Mouse (Mus musculus) right cerebral cortex, postnatal 10 days (tissue): ENCODE data around the gene Fkbp9.
A peak's percentile ranks its signal among the peaks of the same experiment; 100 is the strongest.

ENCODE experiments used
- DNase-seq, 2 experiments: peaks; one replicate each; pipeline ENCODE4 v3.0.0; 2021; ENCODE audit warnings: low spot score in 2 of 2

Gene Fkbp9

DNA sequence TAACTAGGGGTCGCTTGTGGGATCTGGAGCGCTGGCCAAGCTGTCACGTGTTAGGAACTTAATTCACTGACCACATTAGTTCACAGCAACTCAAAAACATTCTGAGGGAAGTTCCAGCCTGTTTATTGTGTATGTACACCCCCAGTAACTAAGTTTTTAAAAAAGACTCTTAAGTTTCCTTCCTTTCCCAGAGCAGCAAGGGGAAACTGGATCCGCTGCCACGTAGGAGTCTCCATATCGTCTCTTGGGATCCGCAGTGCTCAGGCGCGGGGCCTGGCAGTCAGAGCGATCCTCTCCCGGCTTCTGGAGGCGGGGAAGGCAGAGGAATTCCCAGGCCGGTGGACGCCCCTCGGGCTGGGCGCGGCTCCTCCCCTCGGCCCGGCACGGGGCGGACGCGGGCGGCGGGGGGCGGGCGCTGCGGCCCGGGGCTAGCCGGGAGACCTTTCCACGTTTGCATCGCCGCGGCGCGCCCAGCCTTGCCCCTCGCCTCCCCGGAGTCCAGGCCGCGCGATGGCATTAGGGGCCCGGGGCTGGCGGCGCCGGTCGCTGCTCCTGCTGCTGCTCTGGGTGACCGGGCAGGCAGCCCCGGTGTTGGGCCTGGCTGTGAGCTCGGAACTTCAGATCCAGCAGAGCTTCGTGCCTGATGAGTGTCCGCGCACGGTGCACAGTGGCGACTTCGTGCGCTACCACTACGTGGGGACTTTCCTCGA lies at the start of gene Fkbp9:
TSS of gene Fkbp9 (plus strand) at position 363 of the 710 bp plus-strand sequence.
- peak; percentile 67 to 74 for DNase-seq

DNA sequence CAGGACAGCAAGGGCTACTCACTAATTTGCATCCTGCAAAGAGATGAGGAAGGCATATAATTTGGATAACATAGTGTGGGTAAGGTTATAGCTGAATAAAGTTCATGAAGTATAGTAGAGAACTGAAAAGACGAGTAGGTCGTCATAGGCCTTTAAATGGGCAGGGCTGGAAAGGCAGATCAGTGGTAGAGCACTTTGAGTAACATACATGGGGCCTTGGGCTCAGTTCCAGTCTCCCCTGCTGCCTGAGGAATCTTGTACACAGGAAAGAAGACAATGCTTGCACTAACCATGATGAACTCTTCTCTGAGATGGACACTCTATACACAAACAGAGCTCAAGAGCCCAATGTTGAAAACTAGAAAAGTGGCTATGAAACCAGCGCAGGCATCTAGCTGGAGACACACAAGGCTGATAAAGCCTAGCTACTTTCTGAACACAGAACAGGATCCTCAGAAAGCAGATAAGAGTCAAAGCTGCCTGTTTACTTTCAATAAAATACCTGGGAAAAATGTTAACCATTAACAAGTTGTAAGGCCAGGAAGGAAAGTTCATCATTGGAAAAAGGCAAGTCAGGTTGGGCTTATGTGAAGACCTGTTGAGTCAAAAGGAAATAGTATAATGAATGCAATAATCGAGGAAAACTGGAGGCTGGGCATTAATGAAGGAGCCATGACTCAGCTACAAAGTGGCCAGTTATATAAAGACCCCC lies 48.1 kb upstream of the Fkbp9 start:
- no peak for DNase-seq

DNA sequence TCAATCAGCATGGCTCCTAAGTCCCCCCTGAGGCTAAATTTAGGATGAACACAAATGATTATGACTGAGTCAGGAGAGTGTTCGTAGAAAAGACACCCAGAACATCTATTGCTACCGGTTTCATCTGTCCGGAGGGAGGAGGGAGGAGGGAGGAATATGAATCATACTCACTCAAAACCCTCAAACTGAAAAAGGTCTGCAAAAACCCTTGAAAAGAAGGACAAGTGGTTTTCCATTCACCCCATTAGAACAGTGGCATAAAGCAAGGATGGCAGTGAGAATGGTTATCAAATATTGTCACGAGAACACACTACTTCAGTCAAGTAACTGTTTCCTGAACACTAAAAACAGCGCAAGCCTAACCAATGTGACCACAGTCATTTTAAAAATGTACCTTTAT lies 46.8 kb upstream of the Fkbp9 start:
- DNase-seq = no peak

DNA sequence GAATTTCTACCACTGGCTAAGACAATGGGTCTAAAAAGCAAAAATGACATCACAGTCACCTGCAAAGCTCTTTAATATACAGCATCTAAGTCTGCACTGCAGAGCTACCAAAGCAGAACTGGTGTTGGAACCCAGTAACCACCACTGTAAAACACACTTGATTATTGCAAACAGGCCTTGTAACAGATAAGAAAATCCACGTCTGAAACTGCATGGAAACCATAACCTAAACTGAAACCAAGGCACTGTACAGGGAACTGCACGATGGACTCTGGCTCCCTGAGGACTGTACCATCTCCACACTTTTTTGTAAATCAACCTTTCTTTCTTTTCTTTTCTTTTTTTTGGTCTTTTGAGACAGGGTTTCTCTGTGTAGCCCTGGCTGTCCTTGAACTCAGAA lies 44.2 kb upstream of the Fkbp9 start:
- DNase-seq = no peak

DNA sequence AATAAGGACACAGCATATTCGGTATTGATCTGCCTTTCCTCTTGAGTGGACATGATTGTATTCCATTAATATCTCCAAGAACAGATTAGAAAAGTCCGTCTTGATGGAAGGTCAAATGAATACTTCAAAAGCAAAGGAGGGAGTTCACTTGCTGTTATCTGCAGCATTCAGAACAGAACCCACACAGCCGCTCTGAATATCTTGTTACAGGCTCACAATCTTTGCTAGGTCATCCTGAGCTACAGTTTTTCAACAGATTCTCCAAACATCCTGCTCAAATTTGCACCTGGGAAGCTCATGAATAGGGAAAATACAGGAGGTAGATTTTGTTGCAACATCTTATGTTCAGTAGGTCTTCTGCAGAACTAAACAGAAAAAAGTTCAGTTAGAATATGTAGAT lies 42.5 kb upstream of the Fkbp9 start:
- no peak for DNase-seq

DNA sequence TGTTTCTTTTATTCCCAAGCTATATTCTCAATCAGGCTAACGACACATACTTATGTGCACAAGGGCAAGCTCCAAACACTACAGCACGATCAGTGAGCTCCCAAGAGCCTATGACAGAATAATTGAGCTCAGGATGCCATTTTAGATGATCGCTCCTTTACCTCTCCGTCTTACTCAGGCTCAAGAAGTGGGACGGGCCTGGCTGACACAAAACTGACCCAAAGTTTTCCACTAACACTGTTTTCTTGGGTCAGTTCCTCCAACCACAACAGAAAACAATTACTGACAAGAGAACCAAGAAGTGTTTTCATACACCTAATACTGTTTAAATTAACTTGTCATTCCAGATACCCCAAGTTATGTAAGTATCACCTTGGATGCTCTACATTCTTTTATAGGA lies 37.0 kb upstream of the Fkbp9 start:
- no peak for DNase-seq

DNA sequence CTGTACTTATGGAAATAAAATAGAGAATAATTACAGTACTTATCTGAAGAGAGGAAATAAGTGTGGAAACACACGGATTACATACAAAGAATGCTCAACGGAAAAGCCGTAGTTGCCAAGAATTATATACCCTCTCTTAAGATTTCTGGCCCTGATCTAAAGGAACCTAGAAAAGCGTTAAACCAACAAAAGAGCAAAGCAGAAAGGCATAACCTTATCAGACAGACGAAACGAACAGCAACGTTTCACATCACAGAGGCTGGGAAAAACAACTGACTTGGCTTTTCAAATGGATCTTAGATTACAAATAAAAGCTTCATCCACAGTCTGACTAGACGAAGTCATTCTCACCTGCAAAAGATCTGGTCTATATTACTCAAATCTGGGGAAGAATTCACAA lies 35.6 kb upstream of the Fkbp9 start:
- no peak for DNase-seq

DNA sequence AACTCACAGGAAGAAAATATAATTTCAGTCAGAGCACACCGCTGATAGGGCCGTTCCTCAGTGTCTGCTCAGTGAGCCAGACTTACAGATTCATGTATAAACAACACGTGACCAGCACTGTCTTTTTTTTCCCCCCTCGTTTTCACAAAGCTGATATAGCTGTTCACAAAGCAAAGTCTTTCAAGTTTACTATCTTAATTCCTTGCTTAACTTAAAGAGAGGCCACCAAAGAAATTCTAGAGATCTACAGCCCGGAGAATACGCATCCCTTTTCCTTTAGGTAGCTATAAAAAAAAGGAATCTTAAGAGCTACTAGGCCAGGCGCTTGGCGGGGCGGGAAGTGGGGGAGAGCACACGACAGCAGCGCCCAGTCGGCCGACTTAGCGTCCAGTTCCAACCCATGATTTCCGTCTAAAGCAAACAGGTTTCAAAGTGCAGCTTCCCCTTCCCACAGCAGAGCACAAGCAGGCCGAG lies 35.2 kb upstream of the Fkbp9 start:
- DNase-seq = peak; percentile 45 to 47

DNA sequence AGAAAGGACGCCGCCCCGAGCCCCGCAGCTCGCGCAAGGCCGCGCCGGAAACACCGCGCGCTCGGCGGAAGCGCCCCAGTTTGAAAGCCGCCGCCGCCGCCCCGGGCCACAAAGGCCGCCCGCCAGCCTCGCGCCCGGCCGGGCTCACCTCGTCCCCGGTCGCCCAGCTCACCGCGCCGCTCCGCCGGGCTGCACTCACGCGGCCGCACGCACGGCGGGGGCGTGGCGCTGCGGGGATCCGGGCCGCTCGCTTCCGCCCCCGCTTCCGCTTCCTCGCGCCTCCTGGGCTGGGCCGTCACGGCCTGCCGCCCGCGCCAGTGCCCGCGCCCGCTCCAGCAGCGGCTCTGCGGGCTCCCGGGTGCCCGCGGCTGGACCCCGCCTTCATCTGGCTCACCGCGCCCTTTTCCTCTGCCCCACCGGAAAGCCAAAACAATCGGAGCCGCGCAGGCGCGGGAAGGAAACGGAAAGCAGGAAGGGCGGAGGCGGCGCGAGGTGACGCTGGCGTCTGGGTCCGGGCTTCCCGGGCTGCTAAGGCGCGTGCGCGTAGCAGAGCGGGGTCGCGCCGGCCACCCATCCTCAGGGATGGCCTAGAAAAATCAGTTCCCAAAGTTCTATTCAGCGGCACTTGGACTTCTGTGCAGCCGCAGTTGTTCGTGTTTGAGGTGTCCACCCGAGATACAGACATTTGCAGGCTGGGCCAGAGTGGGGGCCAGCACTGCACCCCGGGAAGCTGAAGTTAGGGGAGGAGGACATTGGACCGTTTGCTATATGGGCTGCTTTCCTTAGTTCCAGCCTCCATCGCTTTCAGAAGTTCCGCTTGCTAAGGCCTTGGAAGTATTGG lies 34.3 kb upstream of the Fkbp9 start, which contains the start of gene Kbtbd2:
TSS of gene Kbtbd2 (minus strand) at position 503 of the 841 bp plus-strand sequence.
- DNase-seq = peak; percentile 96 to 97

DNA sequence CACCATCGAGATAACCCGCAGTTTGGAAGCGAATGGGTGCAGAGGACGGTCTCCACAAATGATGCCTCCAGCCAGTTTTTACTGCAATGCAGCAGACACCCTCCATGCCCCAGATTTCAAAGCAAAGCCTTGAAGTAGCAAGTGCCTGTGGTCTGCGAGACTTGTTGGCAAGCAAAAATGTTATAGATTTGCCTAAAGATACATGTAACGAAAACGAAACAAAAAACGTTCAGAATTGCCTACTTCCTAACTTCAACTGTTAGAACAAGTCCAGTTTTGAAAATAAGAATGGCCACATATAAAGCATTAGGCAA lies 33.8 kb upstream of the Fkbp9 start:
- no peak for DNase-seq

DNA sequence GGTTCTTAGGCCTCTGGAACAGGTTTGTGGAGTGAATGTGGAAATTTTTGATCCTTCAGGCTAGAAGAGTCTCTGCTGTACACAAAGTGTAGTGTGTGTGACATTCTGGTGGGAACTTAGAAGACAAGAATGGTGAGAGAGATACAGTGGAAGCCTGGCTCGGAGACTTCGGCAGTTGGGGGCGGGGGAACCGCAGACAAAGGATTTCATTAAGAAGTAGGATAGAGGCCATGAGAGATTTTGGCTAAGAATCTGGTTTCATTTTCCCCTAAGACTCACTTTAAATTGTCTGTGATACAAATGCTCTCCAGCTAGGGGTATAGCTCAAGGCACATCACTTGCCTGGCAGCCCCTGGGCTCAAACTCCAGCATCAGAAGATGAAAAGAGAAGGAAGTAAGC lies 26.8 kb upstream of the Fkbp9 start:
- no peak for DNase-seq

DNA sequence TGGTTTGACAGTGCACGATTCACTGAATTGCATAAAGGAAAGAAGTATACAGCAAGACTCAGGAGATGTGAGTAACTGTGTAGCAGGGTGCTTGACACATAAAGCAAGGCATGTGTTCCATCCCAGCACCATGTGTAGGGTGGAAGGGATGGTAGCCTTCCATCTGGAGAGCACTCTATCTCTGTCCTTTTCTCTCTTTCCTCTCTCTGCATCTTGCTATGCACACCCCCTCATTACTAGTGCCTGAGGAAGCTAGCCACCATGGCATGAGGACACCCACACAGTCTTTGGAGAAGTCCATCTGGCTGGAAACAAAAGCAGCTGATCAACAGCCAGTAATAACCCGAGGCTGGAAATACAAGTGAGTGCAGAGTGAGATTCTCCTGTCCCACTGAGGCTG lies 25.7 kb upstream of the Fkbp9 start:
- DNase-seq = peak; percentile 25 to 38

DNA sequence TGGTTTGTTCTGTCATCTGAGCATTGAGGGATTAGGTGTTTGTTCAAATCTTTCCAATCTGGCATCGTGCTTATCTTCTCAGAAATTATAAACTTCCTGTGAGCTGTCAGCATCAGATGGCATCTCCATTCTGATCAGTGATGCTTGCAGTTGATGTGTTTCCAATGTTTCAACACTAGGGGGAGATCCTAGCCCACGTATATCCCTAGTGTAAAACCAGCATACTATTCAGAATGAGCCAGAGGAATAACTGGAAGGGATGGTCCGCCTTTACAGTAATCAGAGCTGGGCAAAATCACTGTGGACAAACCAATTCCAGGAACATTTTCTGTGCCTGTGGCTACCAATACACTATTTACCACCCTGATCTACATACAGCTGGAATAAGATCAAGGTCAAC lies 23.2 kb upstream of the Fkbp9 start:
- peak; percentile 62 to 64 for DNase-seq

DNA sequence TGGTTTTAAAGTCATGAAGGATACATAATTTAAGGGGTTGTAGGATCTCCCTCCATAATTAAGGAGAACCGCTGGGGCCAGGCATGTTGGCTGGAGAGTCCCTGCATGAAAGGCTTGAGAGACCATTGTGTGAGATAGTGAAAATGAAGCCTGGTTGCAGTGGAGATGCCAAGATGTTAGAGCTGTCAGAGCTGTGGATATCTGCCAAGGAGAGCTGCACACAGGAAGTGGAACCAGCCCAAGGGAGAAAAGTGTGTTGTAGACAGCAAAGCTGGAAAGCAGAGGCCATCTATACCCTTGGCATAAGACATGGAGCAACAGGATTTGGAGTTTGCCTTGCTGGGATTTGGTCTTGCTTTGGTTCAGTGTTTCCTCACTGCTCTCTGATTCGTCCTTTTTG lies 18.5 kb upstream of the Fkbp9 start:
- DNase-seq = peak in 1 of 2 experiments; percentile 23

DNA sequence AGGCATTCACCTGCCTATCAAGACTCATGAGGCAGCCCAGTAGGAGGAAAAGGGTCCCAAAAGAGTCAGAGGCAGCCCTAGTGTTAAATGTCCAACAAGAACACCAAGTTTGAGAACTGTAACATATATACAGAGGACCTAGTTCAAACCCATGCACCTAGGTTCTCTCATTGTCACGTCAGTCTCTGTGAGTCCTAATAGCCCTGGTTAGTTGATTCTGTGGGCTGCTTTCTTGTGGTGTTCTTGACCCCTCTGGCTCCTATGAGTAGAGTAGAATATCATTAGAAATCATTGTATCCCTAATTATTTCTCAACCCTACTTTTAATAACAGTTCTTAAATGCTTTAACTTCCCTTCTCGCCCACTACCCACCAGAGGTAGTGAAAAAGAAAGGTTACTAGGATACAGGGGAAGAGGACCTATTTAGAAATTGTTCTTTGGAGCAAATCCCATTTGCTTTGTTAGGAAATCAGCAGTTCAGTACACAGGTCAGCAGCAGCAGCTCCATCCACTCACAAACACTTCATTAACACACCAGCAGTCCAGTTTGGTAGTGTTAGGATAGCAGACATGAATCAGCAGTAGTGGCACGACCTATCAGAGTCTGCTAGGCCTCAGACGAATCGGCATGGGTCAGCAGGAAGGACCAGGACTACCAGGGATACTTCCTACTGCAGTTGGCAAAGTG lies 13.3 kb upstream of the Fkbp9 start:
- DNase-seq = no peak

DNA sequence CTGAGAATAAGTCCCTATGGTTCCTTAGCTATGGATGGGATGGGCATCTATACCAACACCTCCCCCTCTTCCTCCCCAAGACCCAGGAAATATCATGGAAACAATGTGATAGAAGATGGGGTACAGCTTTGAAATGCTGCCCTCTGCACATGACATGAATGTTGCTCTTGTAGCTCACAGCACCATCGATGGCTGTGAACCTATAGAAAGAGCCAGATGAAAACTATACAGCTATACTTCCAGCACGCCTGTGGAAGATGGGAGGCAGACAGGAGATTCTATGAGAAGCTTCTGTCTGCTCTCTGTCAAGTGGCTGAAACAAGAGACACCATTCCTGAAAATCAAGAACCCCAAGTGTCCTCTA lies 12.8 kb upstream of the Fkbp9 start:
- no peak for DNase-seq

DNA sequence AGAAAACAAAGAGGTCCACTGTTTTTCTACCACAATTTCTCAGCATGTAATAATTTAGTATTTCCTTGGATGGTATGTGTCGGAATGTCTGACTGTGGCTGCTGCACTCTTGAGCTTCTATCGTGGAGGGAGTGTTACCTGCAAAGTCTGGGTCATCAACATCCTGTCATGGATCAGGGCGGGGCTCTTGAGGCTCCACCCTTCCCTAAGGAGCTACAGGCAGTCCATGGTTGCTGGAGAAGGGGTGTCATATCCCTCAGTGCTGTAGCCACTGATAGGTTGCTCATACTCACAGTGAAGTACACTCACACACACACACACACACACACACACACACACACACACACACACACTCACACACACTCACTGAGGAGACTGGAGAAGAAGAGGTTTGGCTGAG lies 6.2 kb upstream of the Fkbp9 start:
- no peak for DNase-seq

DNA sequence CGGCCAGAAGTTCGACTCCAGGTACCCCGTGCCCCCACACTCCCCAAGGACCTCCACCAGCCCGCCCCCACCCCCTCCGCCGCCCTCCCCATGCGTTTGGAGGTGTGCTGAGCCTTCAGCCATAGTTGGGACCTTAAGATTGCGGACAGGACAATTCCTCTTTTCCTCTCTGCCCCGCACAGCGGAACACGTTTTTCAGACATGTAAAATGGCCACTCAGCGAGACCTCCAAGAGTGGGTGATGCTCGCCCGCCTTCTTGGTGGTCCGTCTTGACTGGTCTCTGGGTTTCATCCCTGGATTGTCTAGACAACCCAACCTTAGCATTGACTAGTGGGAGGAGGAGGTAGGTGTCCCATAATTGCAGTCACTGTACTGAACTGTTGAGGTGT lies 543 bp downstream of the Fkbp9 start:
- DNase-seq = no peak

DNA sequence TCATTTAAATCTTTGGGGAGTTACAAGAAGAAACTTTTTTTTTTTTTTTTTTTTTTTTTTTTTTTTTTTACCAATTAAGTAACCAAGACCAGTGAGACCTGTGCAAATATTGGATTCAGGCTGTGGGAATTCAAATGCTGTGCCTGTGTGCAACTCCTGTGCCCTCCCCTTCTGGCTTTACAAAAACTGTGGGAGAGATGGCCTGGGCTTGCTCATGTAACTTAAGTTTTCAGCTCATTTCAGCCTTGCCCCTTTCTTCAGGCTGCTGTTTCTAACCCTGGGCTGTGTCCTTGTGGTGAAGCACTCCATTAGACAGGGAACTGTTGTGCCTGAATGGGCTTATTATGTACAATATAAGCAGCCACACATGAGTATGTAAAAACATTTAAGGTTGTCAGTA lies 971 bp downstream of the Fkbp9 start:
- no peak for DNase-seq

DNA sequence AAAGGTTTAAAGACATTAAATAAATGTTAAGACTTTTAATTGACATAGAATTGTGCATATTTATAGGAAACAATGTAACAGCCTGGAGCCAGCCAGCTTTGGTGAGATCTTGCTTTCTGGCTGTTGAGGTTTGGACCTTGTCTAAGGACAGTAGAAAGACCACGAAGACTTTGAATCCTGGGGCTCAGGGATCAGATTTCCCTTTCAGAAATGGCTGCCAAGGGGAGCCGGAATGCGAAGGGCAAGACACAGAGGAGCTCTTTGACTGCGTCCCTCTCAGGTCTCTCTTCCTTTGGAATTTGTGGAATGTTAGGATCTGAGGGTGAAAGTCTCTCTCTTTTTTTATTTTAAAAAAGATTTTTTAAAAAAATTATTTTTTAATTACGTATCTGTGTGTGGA lies 2.9 kb downstream of the Fkbp9 start:
- DNase-seq = no peak

DNA sequence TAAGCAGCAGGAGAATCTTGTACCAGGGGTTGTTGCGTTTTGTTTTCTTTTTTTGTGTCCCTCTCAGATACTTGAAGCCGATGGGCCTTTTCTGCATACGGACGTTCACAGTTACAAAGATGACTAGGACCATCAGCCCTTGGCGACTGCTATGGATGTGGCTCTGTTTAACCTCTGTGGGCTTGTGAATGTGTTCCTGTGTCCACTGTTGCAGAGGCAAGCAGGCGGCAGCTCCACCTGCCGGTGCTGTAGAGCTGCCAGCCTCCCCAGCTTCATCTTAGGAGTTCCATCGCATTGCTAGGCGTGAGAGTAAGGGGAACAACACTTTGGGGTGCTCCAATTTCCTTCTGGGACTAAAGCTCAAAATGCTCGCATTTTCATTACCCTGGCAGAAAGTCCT lies 3.7 kb downstream of the Fkbp9 start:
- peak; percentile 25 to 29 for DNase-seq

DNA sequence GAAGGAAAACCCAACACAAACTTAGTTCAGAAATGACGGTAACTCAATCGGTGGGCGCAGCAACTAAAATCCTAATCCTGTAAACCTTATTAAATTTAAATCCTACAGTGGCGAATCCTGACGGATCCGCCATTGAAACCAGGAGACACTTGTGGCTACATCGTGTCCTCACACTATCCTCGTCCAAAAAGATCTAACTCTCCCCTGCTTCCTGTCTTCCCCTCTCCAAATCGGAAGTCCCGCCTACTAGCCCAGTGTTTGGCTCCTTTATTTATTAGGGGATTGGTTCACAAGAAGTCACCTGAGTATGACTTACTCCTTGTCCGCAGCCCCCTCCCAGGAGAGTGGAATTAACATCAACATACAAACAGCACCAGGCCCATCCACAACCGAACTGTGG lies 5.3 kb downstream of the Fkbp9 start:
- DNase-seq = no peak
